Mouse (Mus musculus): ENCODE measurements around the gene Ear2. TPM values are rescaled to one million over a fixed set of nuclear protein-coding genes. Genes with fewer than 3 reads are reported as not detected.

The Ear2 gene
- not detected for polyA plus RNA-seq (2017; shearing (Covaris generic))

GRCm38 (mm10) chr14:44102354-44102753 lies at the start of gene Ear2:
TSS of gene Ear2 (plus strand) at chr14:44102654.

GRCm38 (mm10) chr14:44123551-44123950 lies 21.1 kb downstream of the Ear2 start, which contains the start of gene Gm3327:
TSS of gene Gm3327 (plus strand) at chr14:44123851.

Other genes with a start within 250 kb of the Ear2 start
- not detected for gene Ear1, start 227.1 kb upstream of the Ear2 start, polyA plus RNA-seq (2017; shearing (Covaris generic))
- not detected for gene Ear10, start 179.1 kb upstream of the Ear2 start, polyA plus RNA-seq (2017; shearing (Covaris generic))
- 0.12 TPM for gene Gm8113, start 177.3 kb upstream of the Ear2 start, polyA plus RNA-seq (2017; shearing (Covaris generic))
- not detected for gene Ang5, start 145.6 kb upstream of the Ear2 start, polyA plus RNA-seq (2017; shearing (Covaris generic))
- gene Ang6, start 100.4 kb upstream of the Ear2 start, polyA plus RNA-seq (2017; shearing (Covaris generic)), result not detected
- gene Gm3327, start 21.2 kb downstream of the Ear2 start, polyA plus RNA-seq (2017; shearing (Covaris generic)), result not detected
- gene Gm8212, start 95.0 kb downstream of the Ear2 start, polyA plus RNA-seq (2017; shearing (Covaris generic)), result not detected
- not detected for gene 4930503E14Rik, start 110.6 kb downstream of the Ear2 start, polyA plus RNA-seq (2017; shearing (Covaris generic))
- gene Gm8220, start 182.9 kb downstream of the Ear2 start, polyA plus RNA-seq (2017; shearing (Covaris generic)), result not detected
- not detected for gene Gm5930, start 235.9 kb downstream of the Ear2 start, polyA plus RNA-seq (2017; shearing (Covaris generic))

All from CD4-positive, CD25-positive, alpha-beta regulatory T cell, adult 9 weeks (primary cell).